In genomic region chr12:80830211-80830610, GRCm38 (mm10) we compare ENCODE assay signal across 18 mouse cellular contexts. TPM values are rescaled to one million over a fixed set of nuclear protein-coding genes. Genes with fewer than 3 reads are reported as not detected.
DNase-seq lines count a peak whose midpoint lies in the region; ATAC-seq lines count a peak whose summit lies in the region.
"Had no signal": no experiment of that assay in that cellular context is flagged by ENCODE, and none has a peak within 500 bp of the region (broad histone marks: within the 10 kb centered on the region; RNA-seq: fewer than 3 reads in every experiment).

No protein-coding gene starts in this region.

- ATAC-seq in heart, embryonic 16.5 days (replicated peaks; ENCODE audit: extremely low read depth, insufficient read depth, low FRiP score): no peak
- ATAC-seq in heart, embryonic 12.5 days (ENCODE audit: insufficient number of reproducible peaks, low FRiP score): no peak
- ATAC-seq in kidney, embryonic 14.5 days (ENCODE audit: low FRiP score, low TSS enrichment): no peak
- no peak for ATAC-seq in lung, embryonic 15.5 days (ENCODE audit: borderline replicate concordance, extremely low read depth, low FRiP score, low TSS enrichment)
- ATAC-seq in forebrain, embryonic 15.5 days (replicated peaks): no peak
- ATAC-seq: inflammation-experienced regulatory T-cells, adult 6 months had no signal

- peak overlapping the region; percentile 30 for H3K27ac ChIP-seq in heart, embryonic 16.5 days (ENCODE audit: low read length)
- no peak overlapping the region for H3K27ac ChIP-seq in heart, embryonic 12.5 days (ENCODE audit: poor library complexity, severe bottlenecking)
- H3K27ac ChIP-seq in kidney, embryonic 14.5 days (ENCODE audit: low read depth, low read length): no peak overlapping the region
- H3K27ac ChIP-seq in lung, embryonic 15.5 days: peak overlapping the region; percentile 44
- no peak overlapping the region for H3K27ac ChIP-seq in forebrain, embryonic 15.5 days (replicated peaks)
- H3K27ac ChIP-seq: embryonic facial prominence, embryonic 10.5 days; forebrain, embryonic 12.5 days; heart, embryonic 10.5 days; neural tube, embryonic 13.5 days had no signal

- H3K36me3 ChIP-seq in heart, embryonic 16.5 days (ENCODE audit: control insufficient read depth, insufficient read depth): no peaks in the 10 kb centered on the region
- H3K36me3 ChIP-seq in heart, embryonic 12.5 days: no peaks in the 10 kb centered on the region
- H3K36me3 ChIP-seq in kidney, embryonic 14.5 days (ENCODE audit: control insufficient read depth, insufficient read depth, low read length): no peaks in the 10 kb centered on the region
- peaks cover 10% of the 10 kb centered on the region for H3K36me3 ChIP-seq in lung, embryonic 15.5 days
- H3K36me3 ChIP-seq in forebrain, embryonic 15.5 days: no peaks in the 10 kb centered on the region

- DNase-seq in kidney, postnatal 25 days: peak; percentile 51 to 70
- no peak for DNase-seq in lung, postnatal 4 days
- DNase-seq: adrenal gland, adult 8-10 months; cerebellum, adult 9-10 months; gastrocnemius, postnatal 14 days; midbrain, embryonic 14.5 days; right cerebral cortex, adult 18-20 months had no signal

- H3K9me3 ChIP-seq in heart, embryonic 16.5 days (replicated peaks; ENCODE audit: control insufficient read depth, low read length): no peaks in the 10 kb centered on the region
- H3K9me3 ChIP-seq in heart, embryonic 12.5 days (replicated peaks): no peaks in the 10 kb centered on the region
- H3K9me3 ChIP-seq in kidney, embryonic 14.5 days (ENCODE audit: control insufficient read depth, low read length): no peaks in the 10 kb centered on the region
- H3K9me3 ChIP-seq in lung, embryonic 15.5 days: no peaks in the 10 kb centered on the region
- no peaks in the 10 kb centered on the region for H3K9me3 ChIP-seq in forebrain, embryonic 15.5 days
- H3K9me3 ChIP-seq: embryonic facial prominence, embryonic 10.5 days; forebrain, embryonic 12.5 days; heart, embryonic 10.5 days; megakaryocyte, embryonic 14.5 days; neural tube, embryonic 13.5 days had no signal

- H3K4me3 ChIP-seq in heart, embryonic 16.5 days (ENCODE audit: low read length): no peak overlapping the region
- H3K4me3 ChIP-seq in heart, embryonic 12.5 days: no peak overlapping the region
- H3K4me3 ChIP-seq in kidney, embryonic 14.5 days (ENCODE audit: low read length): no peak overlapping the region
- no peak overlapping the region for H3K4me3 ChIP-seq in lung, embryonic 15.5 days
- no peak overlapping the region for H3K4me3 ChIP-seq in forebrain, embryonic 15.5 days
- H3K4me3 ChIP-seq: embryonic facial prominence, embryonic 10.5 days; forebrain, embryonic 12.5 days; heart, embryonic 10.5 days; megakaryocyte, embryonic 14.5 days; neural tube, embryonic 13.5 days had no signal

- H3K9ac ChIP-seq in heart, embryonic 16.5 days (ENCODE audit: low read length): no peak overlapping the region
- H3K9ac ChIP-seq in heart, embryonic 12.5 days: no peak overlapping the region
- H3K9ac ChIP-seq in kidney, embryonic 14.5 days (ENCODE audit: low read depth, low read length): no peak overlapping the region
- no peak overlapping the region for H3K9ac ChIP-seq in lung, embryonic 15.5 days
- no peak overlapping the region for H3K9ac ChIP-seq in forebrain, embryonic 15.5 days (replicated peaks)
- H3K9ac ChIP-seq: forebrain, embryonic 12.5 days; neural tube, embryonic 13.5 days had no signal

- no peak overlapping the region for H3K4me2 ChIP-seq in heart, embryonic 16.5 days (ENCODE audit: low read depth, low read length)
- H3K4me2 ChIP-seq in heart, embryonic 12.5 days: no peak overlapping the region
- H3K4me2 ChIP-seq in kidney, embryonic 14.5 days (replicated peaks; ENCODE audit: low read depth, low read length): no peak overlapping the region
- H3K4me2 ChIP-seq in lung, embryonic 15.5 days: no peak overlapping the region
- no peak overlapping the region for H3K4me2 ChIP-seq in forebrain, embryonic 15.5 days (replicated peaks)
- H3K4me2 ChIP-seq: forebrain, embryonic 12.5 days; neural tube, embryonic 13.5 days had no signal

- 25% methylated on average over 2 of the region's 2 CpGs for WGBS in heart, embryonic 16.5 days
- WGBS in heart, embryonic 12.5 days: 50% methylated on average over 2 of the region's 2 CpGs
- 86% methylated on average over 2 of the region's 2 CpGs for WGBS in kidney, embryonic 14.5 days
- 52% methylated on average over 2 of the region's 2 CpGs for WGBS in lung, embryonic 15.5 days
- 64% methylated on average over 2 of the region's 2 CpGs for WGBS in forebrain, embryonic 15.5 days

- peaks cover 43% of the 10 kb centered on the region for H3K4me1 ChIP-seq in heart, embryonic 16.5 days (ENCODE audit: control insufficient read depth, insufficient read depth, low read length)
- H3K4me1 ChIP-seq in heart, embryonic 12.5 days (replicated peaks): peaks cover 47% of the 10 kb centered on the region
- peaks cover 9% of the 10 kb centered on the region; the same call in 1 of the 2 replicates for H3K4me1 ChIP-seq in kidney, embryonic 14.5 days (ENCODE audit: control insufficient read depth, insufficient read depth, low read length)
- peaks cover 56% of the 10 kb centered on the region for H3K4me1 ChIP-seq in lung, embryonic 15.5 days
- H3K4me1 ChIP-seq in forebrain, embryonic 15.5 days: peaks cover 21% of the 10 kb centered on the region; the same call in 1 of the 2 replicates
- H3K4me1 ChIP-seq: embryonic facial prominence, embryonic 10.5 days had no signal

- H3K27me3 ChIP-seq in heart, embryonic 16.5 days (ENCODE audit: control insufficient read depth, insufficient read depth, low read length): no peaks in the 10 kb centered on the region
- H3K27me3 ChIP-seq in heart, embryonic 12.5 days (replicated peaks): no peaks in the 10 kb centered on the region
- no peaks in the 10 kb centered on the region for H3K27me3 ChIP-seq in kidney, embryonic 14.5 days (ENCODE audit: control insufficient read depth, insufficient read depth, low read length)
- no peaks in the 10 kb centered on the region for H3K27me3 ChIP-seq in lung, embryonic 15.5 days
- no peaks in the 10 kb centered on the region for H3K27me3 ChIP-seq in forebrain, embryonic 15.5 days
- H3K27me3 ChIP-seq: forebrain, embryonic 12.5 days; megakaryocyte, embryonic 14.5 days; neural tube, embryonic 13.5 days had no signal

RNA-seq across cellular contexts. Expression of gene Susd6, which starts 39.9 kb away (rescaled TPM):
- polyA plus RNA-seq in heart, embryonic 16.5 days (2015; fragmentation: Nextera tagmentation; extraction: Ambion mirVana): 18.1 and 19.4 TPM in 2 replicates
- polyA plus RNA-seq in heart, embryonic 12.5 days (2016; fragmentation: Nextera tagmentation; extraction: Ambion mirVana): 22.4 and 22.7 TPM in 2 replicates
- polyA plus RNA-seq in kidney, embryonic 14.5 days (2014; fragmentation: Nextera tagmentation; extraction: Ambion mirVana): 7.5 and 15.6 TPM in 2 replicates
- 17.3 and 17.4 TPM in 2 replicates for polyA plus RNA-seq in lung, embryonic 15.5 days (2015; fragmentation: Nextera tagmentation; extraction: Ambion mirVana)
- 13.9 and 14.3 TPM in 2 replicates for polyA plus RNA-seq in forebrain, embryonic 15.5 days (2015; fragmentation: Nextera tagmentation; extraction: Ambion mirVana)

Comparison
In these comparisons a context has a peak if more than half of its experiments do, and no peak if none do; other contexts are left out.
1. H3K27ac ChIP-seq: peak in heart, embryonic 16.5 days (single experiment) and lung, embryonic 15.5 days (single experiment); none in heart, embryonic 12.5 days (single experiment), kidney, embryonic 14.5 days (single experiment) and forebrain, embryonic 15.5 days (single experiment).
2. DNase-seq: peak in kidney, postnatal 25 days (2 of 2); none in lung, postnatal 4 days (0 of 2).